Mouse (Mus musculus) ovary, adult 18-20 months (tissue): ENCODE measurements around the gene Tspan12.

Experiments used
- DNase-seq: peaks from one replicate; pipeline ENCODE4 v3.0.0; 2022; ENCODE audit warnings: low spot score, mixed read lengths

The Tspan12 gene

GRCm38 (mm10) chr6:21769447-21769809 lies 82.9 kb downstream of the Tspan12 start:
- DNase-seq, result no peak

- DNase-seq, result no peak
These were observed 83.4 kb downstream of the Tspan12 start for GRCm38 (mm10) chr6:21768745-21769446.

- no peak for DNase-seq
These were observed 84.5 kb downstream of the Tspan12 start for GRCm38 (mm10) chr6:21767787-21768221.

- no peak for DNase-seq
These were observed 104.8 kb downstream of the Tspan12 start for GRCm38 (mm10) chr6:21747536-21747935.

- no peak for DNase-seq
These were observed 107.6 kb downstream of the Tspan12 start for GRCm38 (mm10) chr6:21744615-21745266.

- no peak for DNase-seq
These were observed 111.7 kb downstream of the Tspan12 start for GRCm38 (mm10) chr6:21740606-21741005.

- DNase-seq, result no peak
These were observed 130.1 kb downstream of the Tspan12 start for GRCm38 (mm10) chr6:21722238-21722637.
